Mouse (Mus musculus): ENCODE results near the gene Rgs7. TPM values are rescaled to one million over a fixed set of nuclear protein-coding genes. Genes with fewer than 3 reads are reported as not detected.

Rgs7 gene
- polyA plus RNA-seq, 1 experiment from 2014 or later = 0.39 TPM

DNA sequence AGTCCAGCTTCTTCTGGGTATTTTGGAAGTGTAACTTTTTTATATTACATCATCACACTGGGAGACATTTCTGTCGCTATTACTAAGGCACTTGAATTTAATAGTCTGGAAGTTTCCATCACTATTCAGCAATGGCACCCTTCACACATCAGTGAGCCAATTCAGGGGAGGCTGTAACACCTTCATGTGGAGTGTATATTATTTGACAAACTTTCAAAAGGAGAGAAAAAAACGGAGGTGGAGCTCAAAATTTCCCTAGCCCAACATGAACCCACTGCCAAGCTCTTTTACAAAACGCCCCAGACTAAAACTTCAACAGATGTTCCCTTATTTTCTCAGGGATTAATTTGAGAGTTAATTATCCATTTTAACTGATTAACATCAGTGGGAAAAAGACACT, 191.9 kb downstream of the Rgs7 start:
- no peak overlapping the region for H3K4me2 ChIP-seq (ENCODE audit: low read depth, low read length)
- H3K27ac ChIP-seq (ENCODE audit: low read length) = no peak overlapping the region
- no peak overlapping the region for H3K4me3 ChIP-seq (ENCODE audit: low read length)
- no peaks in the 10 kb centered on the region for H3K36me3 ChIP-seq (ENCODE audit: control insufficient read depth, insufficient read depth, low read length)
- H3K9ac ChIP-seq (ENCODE audit: low read length) = no peak overlapping the region
- H3K4me1 ChIP-seq (replicated peaks; ENCODE audit: control insufficient read depth, insufficient read depth, low read length) = no peaks in the 10 kb centered on the region
- H3K27me3 ChIP-seq (ENCODE audit: control insufficient read depth, insufficient read depth, low read depth, low read length) = peaks cover 5% of the 10 kb centered on the region; the same call in 1 of the 2 replicates
- 59% methylated on average over 3 of the region's 3 CpGs for WGBS
- ATAC-seq (ENCODE audit: low read depth) = no peak
- H3K9me3 ChIP-seq (ENCODE audit: control insufficient read depth, low read length) = no peaks in the 10 kb centered on the region

DNA sequence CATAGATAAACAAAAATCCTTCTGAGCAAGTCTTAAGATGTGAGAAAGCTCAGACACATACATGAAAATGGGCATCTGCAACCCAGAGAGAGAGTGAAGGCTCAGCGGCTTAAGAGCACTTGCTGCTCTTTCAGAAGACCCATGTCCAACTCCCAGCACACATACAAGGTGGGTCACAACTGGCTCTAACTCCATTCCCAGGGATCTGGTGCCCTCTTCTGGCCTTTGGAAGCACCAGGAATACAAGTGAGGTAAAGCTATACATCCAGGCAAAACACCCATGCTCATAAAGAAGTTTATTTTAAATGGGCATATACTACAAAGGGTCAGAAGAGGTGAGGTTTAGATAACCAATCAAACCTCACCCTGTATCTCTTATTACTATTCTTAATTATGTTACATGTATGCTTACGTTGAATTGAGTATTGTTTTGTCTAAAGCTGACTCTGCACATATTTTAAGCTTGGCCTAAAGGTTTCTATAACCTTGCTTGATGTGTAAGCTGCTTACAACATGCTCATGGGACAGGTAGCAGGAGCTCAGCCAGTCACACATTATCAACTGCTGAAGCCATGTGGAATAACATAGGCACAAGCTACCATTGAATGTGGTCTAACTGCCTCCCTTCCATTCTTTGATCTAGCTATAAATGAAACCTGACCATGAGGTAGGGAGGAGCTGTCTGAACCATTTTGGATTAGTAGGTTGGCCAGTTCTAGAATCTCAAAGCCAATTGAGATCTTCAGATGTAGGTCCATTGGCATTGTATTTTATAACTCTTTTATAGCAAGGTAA, 192.5 kb downstream of the Rgs7 start:
- Histone ChIP-seq H3K27me3 (ENCODE audit: control insufficient read depth, insufficient read depth, low read depth, low read length) (peaks cover 5% of the 10 kb centered on the region; the same call in 1 of the 2 replicates), H3K9ac (ENCODE audit: low read length) (no peak overlapping the region), H3K9me3 (ENCODE audit: control insufficient read depth, low read length) (no peaks in the 10 kb centered on the region), H3K4me3 (ENCODE audit: low read length) (no peak overlapping the region), H3K36me3 (ENCODE audit: control insufficient read depth, insufficient read depth, low read length) (no peaks in the 10 kb centered on the region), H3K27ac (ENCODE audit: low read length) (no peak overlapping the region), H3K4me1 (replicated peaks; ENCODE audit: control insufficient read depth, insufficient read depth, low read length) (no peaks in the 10 kb centered on the region), H3K4me2 (ENCODE audit: low read depth, low read length) (no peak overlapping the region)
- WGBS = 81% methylated on average over 2 of the region's 2 CpGs
- ATAC-seq (ENCODE audit: low read depth) = no peak

DNA sequence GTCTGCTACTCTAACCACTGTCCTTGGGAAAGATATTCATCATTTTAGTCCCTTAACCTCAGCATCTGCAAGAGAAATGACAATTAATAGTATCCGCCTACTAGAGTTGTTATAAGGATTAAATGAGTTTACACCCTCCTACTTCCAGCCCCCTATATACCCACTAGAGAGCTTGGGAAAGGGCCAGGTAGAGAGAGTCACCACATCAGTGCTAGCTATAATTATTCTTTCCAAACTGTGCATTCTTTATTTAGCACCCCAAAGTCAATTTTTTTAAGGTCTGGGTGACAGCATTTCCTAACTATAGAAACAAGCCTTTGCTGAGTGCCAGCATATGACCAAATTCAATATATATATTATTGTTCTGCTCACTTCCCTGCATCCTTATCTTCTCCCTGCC, 195.4 kb downstream of the Rgs7 start:
- no peaks in the 10 kb centered on the region for H3K4me1 ChIP-seq (replicated peaks; ENCODE audit: control insufficient read depth, insufficient read depth, low read length)
- no peak overlapping the region for H3K27ac ChIP-seq (ENCODE audit: low read length)
- no peaks in the 10 kb centered on the region for H3K36me3 ChIP-seq (ENCODE audit: control insufficient read depth, insufficient read depth, low read length)
- H3K9ac ChIP-seq (ENCODE audit: low read length) = no peak overlapping the region
- H3K4me2 ChIP-seq (ENCODE audit: low read depth, low read length) = no peak overlapping the region
- H3K9me3 ChIP-seq (ENCODE audit: control insufficient read depth, low read length) = no peaks in the 10 kb centered on the region
- 91% methylated on average over 1 of the region's 1 CpGs for WGBS
- H3K4me3 ChIP-seq (ENCODE audit: low read length) = no peak overlapping the region
- ATAC-seq (ENCODE audit: low read depth) = no peak
- peaks cover 5% of the 10 kb centered on the region; the same call in 1 of the 2 replicates for H3K27me3 ChIP-seq (ENCODE audit: control insufficient read depth, insufficient read depth, low read depth, low read length)

DNA sequence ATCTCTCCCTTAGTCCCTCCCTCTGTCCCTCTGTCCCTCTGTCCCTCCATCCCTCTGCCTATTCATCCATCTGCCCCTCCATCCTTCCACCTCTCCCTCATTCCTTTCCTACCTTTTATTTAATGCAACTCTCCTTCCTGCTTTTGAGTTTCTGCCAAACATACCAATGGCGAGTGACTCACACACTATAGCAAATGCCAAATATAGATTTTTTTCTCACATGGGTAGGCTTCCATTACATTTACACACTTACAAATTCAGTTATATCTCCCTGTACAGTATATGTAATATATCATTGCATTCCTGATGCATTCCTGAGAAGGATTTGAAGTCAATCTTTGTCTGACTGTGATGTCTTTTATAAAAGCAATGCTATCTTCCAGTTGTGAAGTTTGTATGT, 202.2 kb downstream of the Rgs7 start:
- no peaks in the 10 kb centered on the region for H3K36me3 ChIP-seq (ENCODE audit: control insufficient read depth, insufficient read depth, low read length)
- no peaks in the 10 kb centered on the region for H3K27me3 ChIP-seq (ENCODE audit: control insufficient read depth, insufficient read depth, low read depth, low read length)
- no peak overlapping the region for H3K9ac ChIP-seq (ENCODE audit: low read length)
- no peaks in the 10 kb centered on the region for H3K4me1 ChIP-seq (replicated peaks; ENCODE audit: control insufficient read depth, insufficient read depth, low read length)
- H3K27ac ChIP-seq (ENCODE audit: low read length) = no peak overlapping the region
- H3K9me3 ChIP-seq (ENCODE audit: control insufficient read depth, low read length) = no peaks in the 10 kb centered on the region
- H3K4me3 ChIP-seq (ENCODE audit: low read length) = no peak overlapping the region
- ATAC-seq (ENCODE audit: low read depth) = no peak
- WGBS = 54% methylated on average over 1 of the region's 1 CpGs
- H3K4me2 ChIP-seq (ENCODE audit: low read depth, low read length) = no peak overlapping the region

DNA sequence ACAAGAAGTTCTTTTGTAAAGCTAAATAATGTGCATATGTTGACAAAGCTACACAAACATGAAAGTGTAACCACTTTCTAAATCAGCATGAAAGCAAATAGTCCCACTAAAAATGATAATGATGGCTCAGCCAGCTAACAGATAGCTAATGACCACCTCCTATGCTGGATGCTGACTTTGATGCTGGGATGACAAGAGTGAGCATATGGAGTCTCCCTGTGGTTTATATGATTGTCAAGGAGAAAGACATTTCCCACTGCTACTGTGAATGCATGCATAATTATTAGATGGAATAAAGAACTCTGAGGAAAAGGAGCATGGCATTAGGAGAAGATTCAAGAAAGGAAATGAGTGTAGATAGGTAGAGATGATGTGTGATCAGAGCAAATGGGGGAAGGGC, 230.0 kb downstream of the Rgs7 start:
- no peak overlapping the region for H3K4me2 ChIP-seq (ENCODE audit: low read depth, low read length)
- no peaks in the 10 kb centered on the region for H3K27me3 ChIP-seq (ENCODE audit: control insufficient read depth, insufficient read depth, low read depth, low read length)
- H3K36me3 ChIP-seq (ENCODE audit: control insufficient read depth, insufficient read depth, low read length) = no peaks in the 10 kb centered on the region
- no peak overlapping the region for H3K4me3 ChIP-seq (ENCODE audit: low read length)
- ATAC-seq (ENCODE audit: low read depth) = no peak
- H3K9me3 ChIP-seq (ENCODE audit: control insufficient read depth, low read length) = no peaks in the 10 kb centered on the region
- no peaks in the 10 kb centered on the region for H3K4me1 ChIP-seq (replicated peaks; ENCODE audit: control insufficient read depth, insufficient read depth, low read length)
- no peak overlapping the region for H3K27ac ChIP-seq (ENCODE audit: low read length)
- H3K9ac ChIP-seq (ENCODE audit: low read length) = no peak overlapping the region

DNA sequence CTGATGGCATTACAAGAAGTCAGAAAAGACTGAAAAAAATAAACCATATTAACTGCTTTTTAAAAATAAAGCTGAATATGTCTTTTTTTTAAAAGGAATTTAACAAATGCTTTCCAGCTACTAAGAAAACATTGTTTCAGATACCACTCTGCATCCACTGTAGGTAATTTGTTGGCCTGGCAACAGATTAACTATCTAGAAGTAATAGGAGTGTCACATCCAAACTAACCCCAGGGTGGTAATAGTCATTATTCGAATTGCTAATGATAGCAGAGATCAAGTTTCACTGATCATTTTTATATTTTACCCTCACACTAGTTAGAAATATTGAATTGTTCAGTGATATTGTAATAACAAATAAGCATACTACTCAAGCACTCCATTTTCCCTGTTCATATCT, 232.9 kb downstream of the Rgs7 start:
- Histone ChIP-seq H3K27ac (ENCODE audit: low read length) (no peak overlapping the region), H3K9ac (ENCODE audit: low read length) (no peak overlapping the region), H3K27me3 (ENCODE audit: control insufficient read depth, insufficient read depth, low read depth, low read length) (no peaks in the 10 kb centered on the region), H3K4me1 (replicated peaks; ENCODE audit: control insufficient read depth, insufficient read depth, low read length) (no peaks in the 10 kb centered on the region), H3K4me2 (ENCODE audit: low read depth, low read length) (no peak overlapping the region), H3K4me3 (ENCODE audit: low read length) (no peak overlapping the region), H3K9me3 (ENCODE audit: control insufficient read depth, low read length) (no peaks in the 10 kb centered on the region), H3K36me3 (ENCODE audit: control insufficient read depth, insufficient read depth, low read length) (no peaks in the 10 kb centered on the region)
- no peak for ATAC-seq (ENCODE audit: low read depth)
- WGBS = 39% methylated on average over 1 of the region's 1 CpGs

DNA sequence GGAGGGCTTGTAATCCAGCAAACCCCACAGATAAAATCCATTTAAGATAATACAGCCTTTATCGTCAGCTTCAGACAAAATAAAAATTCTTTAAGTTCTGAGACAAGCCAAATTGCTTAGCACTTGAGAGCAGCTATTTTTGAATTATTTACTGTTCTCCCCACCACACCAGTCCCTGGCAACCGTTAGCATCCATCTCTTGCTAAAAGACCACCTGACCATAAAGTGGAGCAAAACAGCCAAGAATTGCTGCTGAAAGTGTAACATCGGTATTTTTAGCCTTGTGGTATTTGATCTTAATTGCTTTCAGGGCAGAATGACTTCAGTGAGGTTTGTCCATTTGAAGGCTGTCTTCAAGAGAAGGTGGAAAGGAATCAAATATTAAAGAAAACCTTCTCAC, 237.1 kb downstream of the Rgs7 start:
- Histone ChIP-seq H3K9me3 (ENCODE audit: control insufficient read depth, low read length) (no peaks in the 10 kb centered on the region), H3K9ac (ENCODE audit: low read length) (no peak overlapping the region), H3K27ac (ENCODE audit: low read length) (no peak overlapping the region), H3K4me3 (ENCODE audit: low read length) (no peak overlapping the region), H3K36me3 (ENCODE audit: control insufficient read depth, insufficient read depth, low read length) (no peaks in the 10 kb centered on the region), H3K4me2 (ENCODE audit: low read depth, low read length) (no peak overlapping the region), H3K4me1 (replicated peaks; ENCODE audit: control insufficient read depth, insufficient read depth, low read length) (no peaks in the 10 kb centered on the region), H3K27me3 (ENCODE audit: control insufficient read depth, insufficient read depth, low read depth, low read length) (no peaks in the 10 kb centered on the region)
- WGBS = 46% methylated on average over 3 of the region's 3 CpGs
- ATAC-seq (ENCODE audit: low read depth) = no peak

DNA sequence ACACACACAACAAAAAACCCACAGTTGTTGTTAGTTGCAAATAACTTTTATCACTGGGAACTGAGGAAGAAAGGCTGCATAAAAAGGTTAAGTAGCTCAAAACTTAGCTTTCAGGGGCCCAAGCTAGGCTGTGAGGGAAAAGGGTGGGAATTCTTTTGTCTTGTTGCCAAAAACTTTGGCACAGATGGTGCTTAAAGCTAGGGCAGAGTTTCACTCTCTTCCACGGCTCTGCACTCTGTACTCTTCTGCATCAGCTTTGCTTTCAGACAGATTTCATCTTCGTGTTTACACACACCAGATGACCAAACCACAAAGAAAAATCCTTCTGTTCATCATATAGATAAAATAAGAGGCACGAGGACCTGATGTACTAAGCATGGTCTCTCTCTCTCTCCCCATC, 237.6 kb downstream of the Rgs7 start:
- Histone ChIP-seq H3K9me3 (ENCODE audit: control insufficient read depth, low read length) (no peaks in the 10 kb centered on the region), H3K27ac (ENCODE audit: low read length) (no peak overlapping the region), H3K27me3 (ENCODE audit: control insufficient read depth, insufficient read depth, low read depth, low read length) (no peaks in the 10 kb centered on the region), H3K9ac (ENCODE audit: low read length) (no peak overlapping the region), H3K4me2 (ENCODE audit: low read depth, low read length) (no peak overlapping the region), H3K36me3 (ENCODE audit: control insufficient read depth, insufficient read depth, low read length) (no peaks in the 10 kb centered on the region), H3K4me3 (ENCODE audit: low read length) (no peak overlapping the region), H3K4me1 (replicated peaks; ENCODE audit: control insufficient read depth, insufficient read depth, low read length) (no peaks in the 10 kb centered on the region)
- ATAC-seq (ENCODE audit: low read depth) = no peak
- WGBS = 20% methylated on average over 3 of the region's 3 CpGs

DNA sequence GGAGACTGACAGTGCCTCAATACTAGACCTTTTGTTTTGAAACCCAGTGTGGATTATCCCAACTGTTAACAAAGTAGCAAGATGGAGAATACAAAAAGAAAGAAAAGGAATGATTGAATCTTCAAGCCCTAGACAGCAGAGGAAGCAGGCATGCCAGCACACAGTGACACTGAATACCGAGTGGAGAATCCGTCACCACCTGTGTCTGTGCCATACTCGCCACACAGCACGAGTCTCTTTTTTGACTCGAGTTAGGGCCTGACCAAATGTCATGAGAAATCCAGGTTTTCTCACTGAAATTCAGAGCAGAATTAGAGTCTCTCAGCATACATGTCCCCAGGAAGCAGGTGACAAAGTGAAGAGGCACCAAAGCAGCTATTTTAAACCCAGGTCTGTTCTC, 250.2 kb downstream of the Rgs7 start:
- no peak overlapping the region for H3K4me2 ChIP-seq (ENCODE audit: low read depth, low read length)
- H3K27me3 ChIP-seq (ENCODE audit: control insufficient read depth, insufficient read depth, low read depth, low read length) = no peaks in the 10 kb centered on the region
- WGBS = 70% methylated on average over 5 of the region's 5 CpGs
- no peak overlapping the region for H3K9ac ChIP-seq (ENCODE audit: low read length)
- H3K36me3 ChIP-seq (ENCODE audit: control insufficient read depth, insufficient read depth, low read length) = no peaks in the 10 kb centered on the region
- no peak overlapping the region for H3K27ac ChIP-seq (ENCODE audit: low read length)
- no peak for ATAC-seq (ENCODE audit: low read depth)
- H3K4me1 ChIP-seq (replicated peaks; ENCODE audit: control insufficient read depth, insufficient read depth, low read length) = no peaks in the 10 kb centered on the region
- H3K4me3 ChIP-seq (ENCODE audit: low read length) = no peak overlapping the region
- no peaks in the 10 kb centered on the region for H3K9me3 ChIP-seq (ENCODE audit: control insufficient read depth, low read length)

DNA sequence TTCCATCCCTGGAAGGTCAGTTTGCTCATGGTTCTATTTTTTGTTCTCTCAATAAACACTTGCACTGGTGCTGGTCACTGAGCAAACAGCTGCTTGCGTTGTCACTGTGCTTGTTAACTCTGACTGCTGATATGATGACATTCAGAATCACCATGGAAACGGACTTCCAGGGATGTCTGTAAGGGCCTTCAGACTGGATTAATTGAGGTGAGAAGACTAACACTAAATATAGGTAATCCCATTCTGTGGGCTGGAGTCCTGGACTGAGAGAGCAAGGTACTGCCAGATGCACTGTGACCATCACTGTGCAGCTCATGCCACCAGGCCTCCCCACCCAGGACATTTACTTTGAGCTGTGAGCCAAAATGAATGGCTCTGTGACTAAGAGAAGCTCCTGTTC, 252.2 kb downstream of the Rgs7 start:
- Histone ChIP-seq H3K9me3 (ENCODE audit: control insufficient read depth, low read length) (no peaks in the 10 kb centered on the region), H3K9ac (ENCODE audit: low read length) (no peak overlapping the region), H3K27me3 (ENCODE audit: control insufficient read depth, insufficient read depth, low read depth, low read length) (no peaks in the 10 kb centered on the region), H3K4me1 (replicated peaks; ENCODE audit: control insufficient read depth, insufficient read depth, low read length) (no peaks in the 10 kb centered on the region), H3K4me2 (ENCODE audit: low read depth, low read length) (no peak overlapping the region), H3K4me3 (ENCODE audit: low read length) (no peak overlapping the region), H3K27ac (ENCODE audit: low read length) (no peak overlapping the region), H3K36me3 (ENCODE audit: control insufficient read depth, insufficient read depth, low read length) (no peaks in the 10 kb centered on the region)
- 35% methylated on average over 2 of the region's 2 CpGs for WGBS
- no peak for ATAC-seq (ENCODE audit: low read depth)

All from lung, embryonic 16.5 days (tissue).